Mouse (Mus musculus): ENCODE measurements around the gene H2-Eb2.
"Not testable (repeated sequence)": the region's sequence is repeated elsewhere in the genome, so short reads cannot be mapped to it uniquely, and the experiment has no call there.

The H2-Eb2 gene

GRCm38 (mm10) chr17:34307216-34307615 lies 18.2 kb upstream of the H2-Eb2 start:
- DNase-seq, result no peak

- no peak for DNase-seq
These were observed 17.3 kb upstream of the H2-Eb2 start for GRCm38 (mm10) chr17:34308161-34308560.

DNA sequence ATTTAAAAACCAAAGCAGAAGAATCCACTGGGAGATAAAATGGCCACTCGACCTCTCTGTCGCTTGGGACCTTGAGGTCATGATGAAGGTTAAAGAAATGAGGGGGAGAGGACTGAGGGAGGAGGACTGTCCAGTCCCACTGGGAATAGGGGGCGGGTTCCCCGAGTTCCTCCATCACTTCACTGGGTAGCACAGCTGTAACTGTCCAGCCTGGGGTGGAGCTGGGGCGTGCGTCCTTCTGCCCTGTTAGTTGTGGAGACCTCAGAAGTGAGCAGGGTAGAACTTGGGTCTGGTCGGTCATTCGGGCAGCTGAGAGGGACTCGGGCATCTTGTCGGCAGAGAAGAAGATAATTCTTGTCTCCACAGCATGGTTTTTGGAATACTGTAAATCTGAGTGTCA lies 16.2 kb upstream of the H2-Eb2 start:
- no peak for DNase-seq

DNA sequence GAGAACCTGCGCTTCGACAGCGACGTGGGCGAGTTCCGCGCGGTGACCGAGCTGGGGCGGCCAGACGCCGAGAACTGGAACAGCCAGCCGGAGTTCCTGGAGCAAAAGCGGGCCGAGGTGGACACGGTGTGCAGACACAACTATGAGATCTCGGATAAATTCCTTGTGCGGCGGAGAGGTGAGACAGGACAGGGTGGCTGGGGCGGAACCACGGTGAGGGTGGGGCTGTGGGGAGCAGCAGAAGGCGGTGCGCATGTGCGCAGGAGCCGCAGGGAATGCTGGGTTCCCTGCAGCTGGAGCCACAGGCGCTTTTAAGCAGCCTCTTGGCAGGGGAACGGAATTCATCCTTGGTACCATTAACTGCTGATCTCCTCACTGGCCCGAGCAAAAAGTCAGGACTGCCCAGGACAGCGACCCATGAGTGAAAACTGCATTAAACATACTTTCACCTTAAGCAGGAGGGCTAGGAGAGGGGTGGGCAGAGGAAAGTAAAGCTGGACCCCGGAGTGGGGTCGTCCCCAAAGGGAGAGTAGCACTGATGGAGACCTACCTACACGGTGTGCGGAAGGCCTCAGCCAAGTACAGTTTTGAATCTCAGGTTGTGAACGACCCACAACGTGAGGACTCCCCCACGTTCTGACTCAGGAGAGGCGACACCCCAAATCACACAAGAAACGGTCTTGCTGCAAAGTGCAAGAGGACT lies 15.6 kb upstream of the H2-Eb2 start:
- peak; percentile 30 for DNase-seq

DNA sequence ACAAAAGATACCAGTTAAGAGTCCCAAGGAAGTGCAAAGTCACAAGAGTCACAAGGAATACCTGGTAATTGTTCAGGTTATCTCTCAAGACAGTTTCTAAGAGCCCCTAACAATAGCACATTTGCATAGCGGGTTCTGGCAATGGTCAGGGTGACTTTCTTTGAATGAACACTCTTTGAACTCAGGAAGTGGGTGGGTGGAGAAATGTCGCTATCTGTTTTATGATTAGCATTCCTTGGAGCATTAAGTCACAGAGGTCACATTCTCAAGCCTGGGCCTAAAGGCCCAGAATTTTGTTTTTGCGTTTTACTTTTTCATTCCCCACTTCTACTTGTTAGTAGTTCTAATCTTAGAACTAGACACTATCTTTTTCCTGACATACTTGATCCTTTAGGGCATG lies 14.9 kb upstream of the H2-Eb2 start:
- DNase-seq, result not testable (repeated sequence)

DNA sequence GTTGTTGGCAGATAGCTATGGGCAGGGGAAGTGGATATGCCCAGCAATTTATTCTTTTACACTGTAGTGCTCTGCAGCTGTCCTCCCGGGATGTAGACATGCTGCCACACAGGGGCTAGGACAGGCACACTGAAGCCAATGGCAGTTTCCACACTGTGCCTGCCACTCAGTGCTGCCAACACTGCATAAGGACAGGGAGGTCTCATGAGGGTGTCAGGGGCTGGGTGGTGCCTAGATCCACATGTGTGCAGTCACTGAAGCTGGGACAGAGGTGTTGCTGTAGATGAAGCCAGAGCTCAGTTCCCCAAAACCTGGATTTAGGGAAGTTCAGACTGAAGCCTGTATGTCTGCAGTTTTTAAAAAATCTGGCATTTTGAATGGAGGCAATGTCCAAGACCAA lies 13.3 kb upstream of the H2-Eb2 start:
- DNase-seq, result no peak

GRCm38 (mm10) chr17:34313393-34313792 lies 12.1 kb upstream of the H2-Eb2 start:
- DNase-seq, result peak; percentile 39

GRCm38 (mm10) chr17:34314286-34314685 lies 11.2 kb upstream of the H2-Eb2 start:
- no peak for DNase-seq

DNA sequence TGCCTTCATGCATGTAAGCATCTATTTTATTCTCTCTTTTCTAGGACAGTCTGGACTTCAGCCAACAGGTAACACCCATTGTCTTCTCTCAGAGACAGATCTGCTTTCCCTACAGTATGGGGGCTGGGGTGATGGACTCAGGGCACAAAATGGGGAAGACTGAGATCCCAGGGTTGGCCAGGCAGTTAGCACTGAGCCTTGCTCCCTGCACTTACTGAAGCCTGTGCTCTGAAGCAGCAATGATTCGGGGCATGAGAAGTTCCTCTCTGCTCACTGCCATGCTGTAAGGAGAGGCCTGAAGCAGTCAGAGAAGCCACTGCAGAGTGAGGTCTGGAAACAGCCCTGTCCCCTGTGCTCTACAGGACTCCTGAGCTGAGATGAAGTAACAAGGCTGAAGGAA lies 10.0 kb upstream of the H2-Eb2 start:
- no peak for DNase-seq

- no peak for DNase-seq
These were observed 8.8 kb upstream of the H2-Eb2 start for GRCm38 (mm10) chr17:34316697-34317096.

- no peak for DNase-seq
These were observed 8.2 kb upstream of the H2-Eb2 start for GRCm38 (mm10) chr17:34317275-34317674.

- DNase-seq, result no peak
These were observed 908 bp downstream of the H2-Eb2 start for GRCm38 (mm10) chr17:34326373-34326772.

GRCm38 (mm10) chr17:34329807-34330206 lies 4.3 kb downstream of the H2-Eb2 start:
- no peak for DNase-seq

- DNase-seq, result no peak
These were observed 5.7 kb downstream of the H2-Eb2 start for GRCm38 (mm10) chr17:34331200-34331599.

- DNase-seq, result no peak
These were observed 15.3 kb downstream of the H2-Eb2 start for GRCm38 (mm10) chr17:34340619-34341402.

DNA sequence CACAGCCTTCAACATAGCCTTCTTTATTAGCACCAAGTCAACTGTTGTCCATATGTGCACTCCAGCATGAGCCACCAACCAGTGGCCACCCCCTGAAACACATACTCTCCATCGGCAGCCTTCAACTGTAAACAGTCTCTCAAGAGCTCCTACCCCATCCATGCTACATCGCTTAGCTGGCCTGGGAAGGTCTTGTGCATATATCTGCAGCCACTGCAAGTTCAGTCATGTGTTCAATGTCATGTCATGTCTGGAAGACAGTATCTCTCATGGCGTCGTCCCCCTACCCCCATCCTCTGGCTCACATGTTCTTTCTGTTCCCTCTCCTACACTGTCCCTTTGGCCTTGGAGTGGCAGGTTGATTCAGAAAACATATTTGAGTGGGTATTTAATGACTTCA lies 19.4 kb downstream of the H2-Eb2 start:
- no peak for DNase-seq

- no peak for DNase-seq
These were observed 20.0 kb downstream of the H2-Eb2 start for GRCm38 (mm10) chr17:34345486-34345885.

DNA sequence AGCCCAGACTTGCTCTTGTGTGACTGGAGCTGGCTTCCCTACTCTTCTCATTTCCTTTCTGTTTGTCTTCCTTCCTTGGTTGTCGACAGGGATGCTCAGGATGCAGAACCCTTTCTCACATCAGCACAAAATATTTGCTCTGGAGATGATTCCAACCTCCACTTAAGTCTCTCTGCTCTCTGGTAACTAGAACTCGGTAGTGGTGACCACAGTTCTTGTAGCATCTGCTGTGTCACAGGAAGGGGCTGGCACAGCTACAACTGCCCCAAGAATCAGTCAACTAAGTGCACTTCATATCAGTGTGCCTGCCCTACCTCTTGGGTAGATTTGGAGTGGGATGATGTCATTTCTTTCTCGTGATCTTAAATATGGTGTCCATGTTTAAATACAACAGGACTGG lies 20.6 kb downstream of the H2-Eb2 start:
- DNase-seq, result no peak

DNA sequence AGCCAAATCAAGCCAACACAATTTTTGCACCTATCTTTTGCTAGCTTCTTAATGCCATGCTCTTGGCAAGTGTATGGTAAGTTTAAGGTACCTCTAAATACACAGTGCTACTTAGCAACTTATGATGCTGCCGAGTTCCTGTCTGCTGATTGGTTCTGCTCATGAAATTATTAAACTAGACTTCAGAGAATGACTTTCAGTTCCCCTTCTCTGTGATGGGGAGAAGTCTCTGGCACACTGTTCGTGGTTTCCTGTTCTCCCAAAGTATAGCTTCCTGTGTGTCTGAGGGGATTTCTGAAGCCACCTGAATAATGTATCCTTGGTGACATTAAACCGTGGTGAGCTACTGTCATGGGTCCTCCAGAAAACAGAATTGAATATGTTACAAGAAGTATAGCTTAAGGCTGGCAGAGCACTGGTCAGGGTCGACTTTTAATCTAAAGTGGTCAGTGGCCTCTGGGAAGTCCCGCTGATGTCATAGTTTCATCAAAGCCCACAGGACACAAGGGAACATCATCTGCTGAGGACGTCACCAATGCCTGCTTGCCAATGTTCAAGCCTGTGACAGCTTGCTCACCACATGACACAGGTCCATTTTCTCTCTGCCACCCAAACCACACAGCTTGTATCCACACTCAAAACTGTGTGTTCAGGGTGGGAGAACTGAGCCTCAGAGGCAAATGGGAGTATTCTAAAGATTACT lies 22.3 kb downstream of the H2-Eb2 start:
- no peak for DNase-seq

- DNase-seq, result peak; percentile 59
These were observed 24.0 kb downstream of the H2-Eb2 start for GRCm38 (mm10) chr17:34349429-34349828.

DNA sequence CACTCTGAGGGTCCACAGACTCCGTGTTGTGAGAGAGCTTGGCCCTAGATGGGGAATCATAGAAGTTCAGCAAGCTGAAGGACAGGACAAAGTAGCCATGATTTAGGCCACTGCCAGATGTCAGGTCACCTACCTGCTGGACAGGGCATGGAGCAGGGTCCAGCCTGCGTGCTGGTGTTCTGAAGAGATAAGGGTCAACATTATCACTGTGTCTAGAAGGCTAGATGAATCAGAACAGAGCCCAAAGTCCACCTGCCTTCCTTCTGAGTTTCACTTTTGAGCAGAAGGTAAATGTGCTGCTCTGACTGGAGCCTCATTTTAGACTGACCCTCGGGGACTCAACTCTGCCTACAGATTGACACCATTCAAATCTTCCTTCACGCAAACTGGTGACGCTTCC lies 29.1 kb downstream of the H2-Eb2 start, which contains the start of gene Btnl2:
TSS of gene Btnl2 (plus strand) at position 284 of the 400 bp plus-strand sequence.
- DNase-seq, result no peak

DNA sequence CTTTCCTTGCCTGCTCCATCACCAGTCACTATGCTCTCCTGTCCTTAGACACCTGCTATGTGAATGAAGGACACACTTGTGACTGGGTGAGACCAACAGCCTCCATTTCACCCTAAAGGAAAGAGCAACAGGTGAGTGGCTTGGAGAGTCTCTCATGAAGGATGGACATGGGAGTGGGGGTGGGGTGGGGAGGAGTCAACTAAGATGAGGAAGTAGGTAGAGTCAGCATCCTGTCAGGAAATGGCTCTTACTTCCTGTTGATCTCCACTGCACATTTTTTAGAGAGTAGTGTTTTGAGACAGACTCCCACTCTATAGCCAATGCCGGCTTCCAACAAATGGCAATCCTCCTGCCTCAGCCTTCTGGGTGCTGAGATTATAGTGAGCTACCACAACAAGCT lies 29.5 kb downstream of the H2-Eb2 start:
- no peak for DNase-seq

- no peak for DNase-seq
These were observed 37.6 kb downstream of the H2-Eb2 start for GRCm38 (mm10) chr17:34362954-34363546.

Measured in cerebellum, adult 8-10 months (tissue).